Mouse (Mus musculus) urinary bladder, postnatal 4 days (tissue): ENCODE measurements around the gene Ankrd65.
"Not testable (repeated sequence)": the region's sequence is repeated elsewhere in the genome, so short reads cannot be mapped to it uniquely, and the experiment has no call there.

Experiments
- DNase-seq, 2 experiments: peaks; one replicate each; pipeline ENCODE4 v3.0.0; 2021 to 2022; ENCODE audit warnings: low spot score in 2 of 2

The Ankrd65 gene

GRCm38 (mm10) chr4:155790021-155790489, at the start of gene Ankrd65:
TSS of gene Ankrd65 (plus strand) at chr4:155790439.
- DNase-seq, result no peak

GRCm38 (mm10) chr4:155740681-155741080, 49.6 kb upstream of the Ankrd65 start:
- not testable (repeated sequence) for DNase-seq

- no peak for DNase-seq
Measured at GRCm38 (mm10) chr4:155742684-155743083, 47.6 kb upstream of the Ankrd65 start.

GRCm38 (mm10) chr4:155744474-155744873, 45.8 kb upstream of the Ankrd65 start:
- DNase-seq, result no peak

- DNase-seq, result no peak
Measured at GRCm38 (mm10) chr4:155745136-155745535, 45.1 kb upstream of the Ankrd65 start.

- no peak for DNase-seq
Measured at GRCm38 (mm10) chr4:155746036-155746548, 44.1 kb upstream of the Ankrd65 start.

- DNase-seq, result no peak
Measured at GRCm38 (mm10) chr4:155746575-155747490, 43.4 kb upstream of the Ankrd65 start.

GRCm38 (mm10) chr4:155757011-155757410, 33.2 kb upstream of the Ankrd65 start:
- DNase-seq, result no peak

- DNase-seq, result no peak
Measured at GRCm38 (mm10) chr4:155759862-155760612, 30.2 kb upstream of the Ankrd65 start.

GRCm38 (mm10) chr4:155760613-155761355, 29.5 kb upstream of the Ankrd65 start, which contains the start of gene Atad3a:
TSS of gene Atad3a (minus strand) at chr4:155761093.
- peak; percentile 96 to 98 for DNase-seq

- DNase-seq, result no peak
Measured at GRCm38 (mm10) chr4:155761356-155762099, 28.7 kb upstream of the Ankrd65 start.

GRCm38 (mm10) chr4:155762357-155762756, 27.9 kb upstream of the Ankrd65 start:
- DNase-seq, result no peak

- DNase-seq, result no peak
Measured at GRCm38 (mm10) chr4:155769496-155769879, 20.8 kb upstream of the Ankrd65 start.

- DNase-seq, result peak; percentile 86 to 94
Measured at GRCm38 (mm10) chr4:155769880-155770512, 20.2 kb upstream of the Ankrd65 start.

- DNase-seq, result no peak
Measured at GRCm38 (mm10) chr4:155770626-155771025, 19.6 kb upstream of the Ankrd65 start.

GRCm38 (mm10) chr4:155771706-155772105, 18.5 kb upstream of the Ankrd65 start:
- no peak for DNase-seq

- DNase-seq, result no peak
Measured at GRCm38 (mm10) chr4:155772786-155773185, 17.5 kb upstream of the Ankrd65 start.

- DNase-seq, result no peak
Measured at GRCm38 (mm10) chr4:155773335-155774078, 16.7 kb upstream of the Ankrd65 start.

GRCm38 (mm10) chr4:155774280-155774754, 15.9 kb upstream of the Ankrd65 start, which contains the start of gene Vwa1:
TSS of gene Vwa1 (minus strand) at chr4:155774698.
- DNase-seq, result peak; percentile 89 to 92
